Mouse (Mus musculus) midbrain, embryonic 12.5 days (tissue): ENCODE data around the gene Cask. TPM values are rescaled to one million over a fixed set of nuclear protein-coding genes. Genes with fewer than 3 reads are reported as not detected.

ENCODE experiments used
- ATAC-seq: fragments of 200-750 bp; cut with Nextera tagmentation; 2 replicates; pipeline ENCODE4 v1.8.0; 2017; ENCODE audit warnings: low read depth, moderate TSS enrichment, moderate library complexity; ENCODE audit not compliant: low FRiP score
- H3K27ac ChIP-seq: fragments of 300-500 bp; sonication (generic); replicated peaks from 2 replicates; pipeline ENCODE4 v1.5.1; 2016; ENCODE audit warnings: mild to moderate bottlenecking
- H3K27me3 ChIP-seq: fragments of 300-500 bp; sonication (generic); 2 replicates; pipeline ENCODE4 v1.6.1; 2016; ENCODE audit warnings: mild to moderate bottlenecking
- H3K36me3 ChIP-seq: fragments of 300-500 bp; sonication (generic); 2 replicates; pipeline ENCODE4 v1.6.1; 2016
- H3K4me1 ChIP-seq: fragments of 300-500 bp; sonication (generic); 2 replicates; pipeline ENCODE4 v1.6.1; 2016
- H3K4me2 ChIP-seq: fragments of 300-500 bp; sonication (generic); replicated peaks from 2 replicates; pipeline ENCODE4 v1.6.1; 2016; ENCODE audit warnings: mild to moderate bottlenecking, moderate library complexity
- H3K4me3 ChIP-seq: fragments of 300-500 bp; sonication (generic); 2 replicates; pipeline ENCODE4 v1.5.1; 2016; ENCODE audit warnings: mild to moderate bottlenecking
- H3K9ac ChIP-seq: fragments of 300-500 bp; sonication (generic); replicated peaks from 2 replicates; pipeline ENCODE4 v1.6.1; 2016; ENCODE audit warnings: mild to moderate bottlenecking, moderate library complexity
- H3K9me3 ChIP-seq: fragments of 300-500 bp; sonication (generic); 2 replicates; pipeline ENCODE4 v1.6.1; 2016; ENCODE audit warnings: mild to moderate bottlenecking
- WGBS: fragments of 180-500 bp; shearing (Covaris S2); methylation state at CpG from one replicate; pipeline ENCODE4 v1.1.7; 2016; 5-methylcytosine and 5-hydroxymethylcytosine counted together
- polyA plus RNA-seq: library from polyadenylated mRNA; unstranded; fragments of >200 nt; fragmentation: Nextera tagmentation; extraction: Ambion mirVana; gene quantifications from 2 replicates; pipeline ENCODE4 v1.2.1, GENCODE M21; 2016

Cask gene
- polyA plus RNA-seq, 1 experiment from 2014 or later, result 23.5 TPM

DNA sequence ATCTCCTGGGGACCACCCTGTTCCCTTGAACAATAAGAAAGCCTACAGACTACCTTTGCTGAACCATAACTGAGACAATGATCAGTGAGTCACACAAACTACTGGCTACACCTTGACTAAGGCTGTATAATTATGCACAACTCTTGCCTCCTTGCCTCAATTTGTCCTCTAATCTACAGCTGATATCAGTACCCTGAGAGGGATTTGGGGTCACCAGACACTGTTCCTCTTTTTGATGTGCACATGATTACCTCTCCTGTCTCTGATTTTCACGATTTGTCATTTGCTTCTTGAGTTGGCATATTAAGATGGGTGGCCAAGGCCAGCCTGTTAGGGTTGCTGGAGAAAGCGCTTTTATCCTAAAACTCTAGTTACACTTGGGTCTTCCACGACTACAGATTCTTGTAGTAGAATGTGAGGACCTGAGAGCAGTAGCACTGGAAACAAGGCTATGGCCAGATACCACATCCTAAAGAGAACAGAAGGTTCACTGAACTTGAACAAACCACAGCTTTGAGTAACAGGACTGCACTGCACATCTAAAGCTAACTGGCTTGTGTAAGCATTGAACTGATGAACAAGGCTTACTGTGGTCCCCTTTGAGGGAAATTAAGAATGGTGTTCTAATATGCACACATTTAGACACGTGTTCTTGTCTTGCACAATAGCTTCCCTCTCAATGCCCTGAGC, 191.8 kb downstream of the Cask start:
- H3K4me3 ChIP-seq, result no peak overlapping the region
- no peak overlapping the region for H3K9ac ChIP-seq
- no peak overlapping the region for H3K27ac ChIP-seq
- 76% methylated on average over 4 of the region's 4 CpGs for WGBS
- no peaks in the 10 kb centered on the region for H3K36me3 ChIP-seq
- no peaks in the 10 kb centered on the region for H3K4me1 ChIP-seq
- no peaks in the 10 kb centered on the region for H3K9me3 ChIP-seq
- no peak overlapping the region for H3K4me2 ChIP-seq
- H3K27me3 ChIP-seq, result no peaks in the 10 kb centered on the region
- no peak for ATAC-seq

DNA sequence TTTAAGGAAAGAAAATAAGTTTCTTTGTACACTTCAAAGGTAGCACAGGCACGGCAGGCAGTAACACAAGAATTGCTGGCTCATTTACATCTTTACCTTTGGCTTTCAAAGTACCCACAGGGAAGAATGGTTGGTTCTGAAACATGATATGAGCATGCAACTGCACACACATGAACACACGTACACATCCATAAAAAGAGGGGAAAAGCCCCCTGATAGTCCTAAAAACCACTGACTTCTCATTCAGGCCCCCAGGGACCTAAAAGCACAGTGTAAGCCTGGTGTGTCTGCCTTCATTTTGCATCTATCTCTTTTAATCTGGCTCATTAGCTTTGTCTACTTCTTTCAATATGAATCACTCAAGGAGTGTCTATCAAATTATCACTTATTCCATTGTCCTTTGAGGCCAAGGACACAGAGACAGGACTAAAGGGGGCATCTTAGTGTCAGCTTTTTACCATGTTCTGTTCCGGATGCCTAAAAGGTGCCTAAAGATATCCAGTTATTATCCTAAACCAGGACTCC, 192.5 kb downstream of the Cask start:
- ATAC-seq, result no peak
- no peaks in the 10 kb centered on the region for H3K9me3 ChIP-seq
- H3K4me2 ChIP-seq, result no peak overlapping the region
- H3K27ac ChIP-seq, result no peak overlapping the region
- H3K36me3 ChIP-seq, result no peaks in the 10 kb centered on the region
- H3K4me1 ChIP-seq, result no peaks in the 10 kb centered on the region
- H3K27me3 ChIP-seq, result no peaks in the 10 kb centered on the region
- H3K9ac ChIP-seq, result no peak overlapping the region
- no peak overlapping the region for H3K4me3 ChIP-seq
- WGBS, result 72% methylated on average over 3 of the region's 3 CpGs

DNA sequence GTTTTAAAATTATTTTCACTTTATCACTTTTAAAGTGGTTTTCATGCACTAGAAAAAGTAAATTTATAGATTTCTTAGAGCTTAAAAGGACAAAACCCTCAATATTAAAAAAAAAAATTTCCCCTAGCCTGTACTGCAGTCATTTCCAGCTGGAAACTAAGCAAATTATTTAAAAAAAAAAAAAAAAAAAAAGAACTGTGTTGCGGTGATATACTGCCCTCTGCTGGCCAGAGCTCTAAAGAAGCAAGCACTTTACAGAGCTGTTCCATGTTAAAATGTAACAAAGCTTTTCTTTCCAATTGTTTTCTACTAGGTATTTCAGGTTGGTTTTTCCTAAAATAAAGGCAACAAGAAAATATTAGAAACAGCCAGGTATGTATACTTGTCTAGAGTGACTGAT, 194.4 kb downstream of the Cask start:
- H3K9me3 ChIP-seq, result no peaks in the 10 kb centered on the region
- no peak for ATAC-seq
- 0% methylated on average over 1 of the region's 1 CpGs for WGBS

DNA sequence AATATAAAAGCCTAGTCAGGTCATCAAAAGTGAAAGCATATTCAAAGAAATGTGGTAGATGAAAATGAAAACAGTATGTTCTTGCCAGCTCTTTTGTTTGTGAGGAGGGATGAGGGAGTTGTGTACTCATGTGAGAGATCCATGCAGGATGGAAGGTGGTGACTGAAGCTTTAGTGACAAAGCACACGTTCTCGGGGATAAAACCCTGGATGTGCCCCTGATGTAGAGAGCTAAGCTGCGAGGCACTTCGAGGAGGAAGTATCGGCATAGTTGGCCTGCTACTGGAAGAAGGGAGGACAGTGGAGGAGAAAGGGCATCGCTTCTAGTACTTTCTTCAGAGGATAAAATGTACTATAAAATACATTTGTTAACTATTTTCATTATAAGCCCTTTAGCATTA, 195.3 kb downstream of the Cask start:
- no peak for ATAC-seq
- WGBS, result 74% methylated on average over 6 of the region's 6 CpGs
- H3K4me1 ChIP-seq, result no peaks in the 10 kb centered on the region

More for the DNA sequence above, 194.4 kb downstream of the Cask start:
- Histone ChIP-seq H3K36me3 (no peaks in the 10 kb centered on the region), H3K4me1 (no peaks in the 10 kb centered on the region), H3K4me2 (no peak overlapping the region), H3K9ac (no peak overlapping the region), H3K4me3 (no peak overlapping the region), H3K27ac (no peak overlapping the region), H3K27me3 (no peaks in the 10 kb centered on the region; the same call in 1 of the 2 replicates)

DNA sequence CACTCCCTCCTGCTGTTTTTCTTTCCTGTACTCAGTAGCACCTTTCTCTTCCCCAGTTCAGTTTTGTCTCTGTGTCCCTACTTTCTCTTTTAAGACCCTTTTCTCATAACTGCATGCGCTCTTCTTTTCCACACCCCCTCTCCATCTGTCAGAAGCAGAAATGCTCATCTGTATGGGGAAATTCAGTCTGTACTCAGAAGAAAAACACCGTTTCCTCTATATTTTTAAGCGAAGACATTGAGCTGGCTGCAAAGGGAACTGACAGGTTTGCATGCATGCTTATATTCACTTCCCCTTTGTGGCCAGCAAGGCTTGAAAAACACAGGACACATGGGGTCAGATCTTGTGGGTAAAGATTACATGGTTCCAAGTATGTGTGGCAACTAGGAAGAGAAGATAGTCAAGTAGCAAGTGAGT, 196.2 kb downstream of the Cask start:
- Histone ChIP-seq H3K9ac (no peak overlapping the region), H3K27ac (no peak overlapping the region), H3K27me3 (no peaks in the 10 kb centered on the region; the same call in 1 of the 2 replicates), H3K4me1 (no peaks in the 10 kb centered on the region), H3K4me2 (no peak overlapping the region), H3K9me3 (no peaks in the 10 kb centered on the region), H3K4me3 (no peak overlapping the region), H3K36me3 (no peaks in the 10 kb centered on the region)
- no peak for ATAC-seq
- 84% methylated on average over 3 of the region's 3 CpGs for WGBS

More for the DNA sequence above, 195.3 kb downstream of the Cask start:
- no peak overlapping the region for H3K4me3 ChIP-seq
- no peaks in the 10 kb centered on the region for H3K9me3 ChIP-seq
- no peaks in the 10 kb centered on the region; the same call in 1 of the 2 replicates for H3K27me3 ChIP-seq
- H3K9ac ChIP-seq, result no peak overlapping the region
- no peak overlapping the region for H3K27ac ChIP-seq
- H3K4me2 ChIP-seq, result no peak overlapping the region
- H3K36me3 ChIP-seq, result no peaks in the 10 kb centered on the region

DNA sequence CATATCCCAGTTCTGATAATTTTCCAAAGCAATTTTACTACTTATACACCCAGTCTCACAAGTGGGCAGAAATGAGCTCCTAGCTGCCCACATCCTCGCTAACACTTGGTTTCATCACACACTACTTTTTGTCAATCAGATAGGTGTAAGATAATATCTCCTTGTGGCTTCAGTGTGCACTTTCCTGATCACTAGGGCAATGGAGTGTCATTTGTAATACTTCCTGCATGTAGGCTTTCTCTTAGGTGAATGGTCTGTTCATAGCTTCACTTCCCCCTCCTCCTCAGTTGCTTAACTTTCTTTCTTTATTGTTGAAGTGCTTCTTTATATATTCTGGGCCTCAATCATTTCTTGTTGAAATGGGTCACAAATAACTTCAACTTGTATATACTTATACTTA, 198.9 kb downstream of the Cask start:
- WGBS, result 86% methylated on average over 1 of the region's 1 CpGs
- H3K27me3 ChIP-seq, result no peaks in the 10 kb centered on the region; the same call in 1 of the 2 replicates
- H3K4me2 ChIP-seq, result no peak overlapping the region
- no peak for ATAC-seq
- no peak overlapping the region for H3K9ac ChIP-seq
- no peaks in the 10 kb centered on the region for H3K4me1 ChIP-seq
- H3K4me3 ChIP-seq, result no peak overlapping the region
- H3K27ac ChIP-seq, result no peak overlapping the region
- H3K9me3 ChIP-seq, result no peaks in the 10 kb centered on the region
- H3K36me3 ChIP-seq, result no peaks in the 10 kb centered on the region

DNA sequence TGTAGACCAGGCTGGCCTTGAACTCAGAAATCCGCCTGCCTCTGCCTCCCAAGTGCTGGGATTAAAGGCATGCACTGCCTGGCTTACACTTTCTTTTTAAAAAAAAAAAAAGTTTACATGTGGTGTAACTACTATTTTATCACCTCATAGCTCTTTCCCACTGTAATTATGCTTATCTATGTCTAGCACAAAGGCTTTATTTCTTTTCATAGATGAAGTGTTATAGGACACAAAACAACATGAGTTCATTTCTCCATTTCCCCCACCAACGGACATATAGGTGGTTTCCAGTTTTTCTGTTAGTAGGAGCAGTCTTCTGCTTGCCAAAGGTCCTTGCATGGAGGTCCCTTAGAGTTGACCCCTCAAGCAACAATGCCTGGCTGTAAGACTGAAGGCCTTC, 199.3 kb downstream of the Cask start:
- Histone ChIP-seq H3K27me3 (no peaks in the 10 kb centered on the region; the same call in 1 of the 2 replicates), H3K9ac (no peak overlapping the region), H3K27ac (no peak overlapping the region), H3K4me3 (no peak overlapping the region), H3K4me1 (no peaks in the 10 kb centered on the region), H3K9me3 (no peaks in the 10 kb centered on the region), H3K36me3 (no peaks in the 10 kb centered on the region), H3K4me2 (no peak overlapping the region)
- 79% methylated on average over 2 of the region's 2 CpGs for WGBS
- ATAC-seq, result no peak

DNA sequence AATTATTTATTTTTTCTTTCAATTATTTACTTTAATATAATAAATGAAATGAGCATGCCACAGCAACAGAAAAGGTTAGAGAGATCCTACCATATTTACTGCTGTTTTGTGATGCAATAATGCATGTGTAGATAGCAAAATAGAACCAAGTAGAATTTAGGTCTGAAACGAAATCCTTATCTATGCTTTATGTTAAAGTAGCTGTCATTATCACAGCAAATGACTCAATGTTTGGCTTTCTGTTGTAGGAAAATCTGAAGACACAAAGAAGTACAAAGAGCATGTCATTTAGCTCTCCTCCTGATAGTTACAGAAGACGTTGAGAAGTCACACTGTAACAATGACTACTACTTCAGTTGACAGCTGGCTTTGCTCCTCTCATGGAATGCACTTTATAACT, 212.3 kb downstream of the Cask start:
- Histone ChIP-seq H3K9me3 (no peaks in the 10 kb centered on the region), H3K27ac (no peak overlapping the region), H3K4me1 (no peaks in the 10 kb centered on the region), H3K4me3 (no peak overlapping the region), H3K27me3 (no peaks in the 10 kb centered on the region), H3K36me3 (no peaks in the 10 kb centered on the region), H3K4me2 (no peak overlapping the region), H3K9ac (no peak overlapping the region)
- no peak for ATAC-seq
- WGBS, result 78% methylated on average over 2 of the region's 2 CpGs

DNA sequence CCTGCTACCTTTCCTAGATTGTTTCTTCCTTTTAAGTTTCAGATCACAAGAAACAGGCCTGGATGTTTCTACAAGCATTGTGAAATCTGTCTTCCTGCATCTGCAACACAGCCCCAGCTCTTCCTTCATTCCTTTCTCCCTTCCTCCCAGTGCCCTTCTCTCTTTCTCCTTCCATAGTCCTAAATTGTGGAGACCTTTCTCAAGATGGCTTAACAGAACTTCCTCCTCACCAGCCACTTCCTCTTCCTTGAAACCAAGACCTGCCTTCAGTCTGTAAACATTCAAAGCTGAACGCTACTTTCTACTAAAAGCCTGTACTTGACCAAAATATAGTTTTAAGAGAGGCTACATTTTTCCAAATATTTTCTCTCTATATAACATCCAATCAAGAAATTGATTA, 214.8 kb downstream of the Cask start:
- Histone ChIP-seq H3K9me3 (no peaks in the 10 kb centered on the region), H3K27ac (no peak overlapping the region), H3K36me3 (no peaks in the 10 kb centered on the region), H3K4me3 (no peak overlapping the region), H3K4me1 (no peaks in the 10 kb centered on the region), H3K9ac (no peak overlapping the region), H3K27me3 (no peaks in the 10 kb centered on the region), H3K4me2 (no peak overlapping the region)
- no peak for ATAC-seq
- WGBS, result 88% methylated on average over 1 of the region's 1 CpGs

DNA sequence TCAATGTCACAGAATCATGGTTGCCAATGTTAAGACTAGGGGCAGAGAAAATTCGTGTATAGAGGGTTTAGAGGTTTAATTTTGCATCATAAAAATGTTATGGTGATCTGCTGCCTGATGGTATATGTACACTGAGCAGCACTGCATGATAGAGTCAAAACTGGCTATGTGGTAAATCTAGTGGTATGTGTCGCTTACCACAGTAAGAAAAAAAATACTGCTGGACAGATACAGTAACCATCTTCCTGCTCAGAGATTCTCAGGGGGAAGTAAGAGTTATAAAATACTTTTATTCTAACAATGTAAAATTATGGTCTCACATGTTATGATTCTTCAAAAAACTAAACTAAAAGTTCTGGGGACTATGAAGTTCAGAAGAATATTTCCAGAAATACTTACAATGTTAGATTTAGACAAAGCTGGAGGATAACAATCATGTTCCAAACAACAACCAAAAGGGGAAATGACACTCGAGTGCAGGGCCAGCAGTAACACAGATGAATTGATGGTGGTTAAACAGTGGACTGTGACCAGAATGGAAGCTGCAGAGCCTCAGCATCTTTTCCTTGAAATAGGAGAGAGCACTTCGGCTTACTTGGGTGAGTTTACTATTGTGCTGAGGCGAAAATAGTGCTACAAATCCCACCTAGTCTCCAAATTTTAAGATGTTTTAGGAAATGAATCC, 219.4 kb downstream of the Cask start, which contains the start of gene Gpr34:
Gpr34 (plus strand) TSS at position 491 of the 685 bp plus-strand sequence.
- WGBS, result 73% methylated on average over 5 of the region's 5 CpGs

DNA sequence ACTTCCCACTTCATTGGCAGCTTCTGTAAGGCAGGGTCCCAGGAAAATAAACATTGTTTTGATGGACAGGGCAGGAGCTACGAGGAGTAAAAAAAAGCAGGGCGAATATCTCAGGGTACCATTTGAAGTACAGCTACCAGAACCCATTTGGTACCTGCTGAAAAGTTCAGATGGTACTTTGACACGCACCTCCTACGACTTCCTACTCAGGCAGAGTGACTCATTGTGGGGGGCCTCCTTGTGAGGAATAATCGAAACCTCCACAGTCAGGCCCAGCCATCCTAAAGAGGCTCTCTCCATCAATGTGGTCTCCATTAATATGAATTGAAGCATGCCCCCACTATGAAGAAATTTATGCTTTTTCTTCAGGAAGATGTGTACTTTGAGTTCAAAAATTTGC, 228.5 kb downstream of the Cask start:
- no peaks in the 10 kb centered on the region for H3K4me1 ChIP-seq
- ATAC-seq, result no peak

More for the DNA sequence above, 219.4 kb downstream of the Cask start, which contains the start of gene Gpr34:
- no peaks in the 10 kb centered on the region for H3K27me3 ChIP-seq
- H3K27ac ChIP-seq, result no peak within 1 kb of the TSS
- H3K9me3 ChIP-seq, result no peaks in the 10 kb centered on the region
- ATAC-seq, result no peak
- H3K4me2 ChIP-seq, result no peak within 1 kb of the TSS
- H3K36me3 ChIP-seq, result no peaks in the 10 kb centered on the region
- no peaks in the 10 kb centered on the region for H3K4me1 ChIP-seq
- H3K4me3 ChIP-seq, result no peak within 1 kb of the TSS
- no peak within 1 kb of the TSS for H3K9ac ChIP-seq

DNA sequence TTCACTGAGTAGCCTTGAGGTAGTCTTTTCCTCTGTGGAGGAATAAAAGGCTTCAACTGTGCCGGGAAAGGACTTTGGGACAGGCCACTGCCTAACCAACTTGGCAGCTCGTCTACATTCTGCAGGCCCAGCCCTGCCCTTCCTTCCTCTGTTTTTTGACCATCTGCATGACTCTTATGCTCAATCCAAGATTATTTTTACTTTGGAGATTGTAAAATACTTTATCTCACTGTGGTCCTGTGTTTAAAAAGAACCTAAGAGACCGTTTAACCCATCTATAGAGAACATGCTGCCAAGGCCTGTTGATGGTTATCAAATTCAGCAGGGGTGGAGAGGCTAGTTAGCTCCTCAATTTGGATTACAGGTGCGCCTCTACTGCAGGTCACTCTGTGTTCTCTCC, 229.7 kb downstream of the Cask start:
- H3K9ac ChIP-seq, result no peak overlapping the region
- no peaks in the 10 kb centered on the region for H3K4me1 ChIP-seq
- H3K36me3 ChIP-seq, result no peaks in the 10 kb centered on the region
- 86% methylated on average over 4 of the region's 4 CpGs for WGBS
- no peaks in the 10 kb centered on the region for H3K27me3 ChIP-seq
- H3K4me3 ChIP-seq, result no peak overlapping the region
- ATAC-seq, result no peak
- H3K27ac ChIP-seq, result no peak overlapping the region
- H3K4me2 ChIP-seq, result no peak overlapping the region
- H3K9me3 ChIP-seq, result no peaks in the 10 kb centered on the region

More for the DNA sequence above, 228.5 kb downstream of the Cask start:
- WGBS, result 78% methylated on average over 5 of the region's 5 CpGs
- no peaks in the 10 kb centered on the region for H3K27me3 ChIP-seq
- H3K36me3 ChIP-seq, result no peaks in the 10 kb centered on the region
- H3K4me2 ChIP-seq, result no peak overlapping the region
- no peaks in the 10 kb centered on the region for H3K9me3 ChIP-seq
- H3K4me3 ChIP-seq, result no peak overlapping the region
- H3K9ac ChIP-seq, result no peak overlapping the region
- H3K27ac ChIP-seq, result no peak overlapping the region
